Mouse (Mus musculus) ES-Bruce4 (cell line): Measurements from ENCODE around the gene Lrrc42.

Experiments used
- CTCF ChIP-seq: IDR thresholded peaks from one replicate; pipeline ENCODE4 v1.8.1; 2011; ENCODE audit warnings: low read depth, low read length
- EP300 ChIP-seq: IDR thresholded peaks from 2 replicates; pipeline ENCODE4 v1.6.1; 2011; ENCODE audit warnings: low read depth, low read length; ENCODE audit not compliant: insufficient read depth
- POLR2A ChIP-seq: IDR thresholded peaks from one replicate; pipeline ENCODE4 v1.8.1; 2011; ENCODE audit warnings: low read length; ENCODE audit not compliant: insufficient read depth

GRCm38 (mm10) chr4:107291611-107292272 is 38.4 kb upstream of the Lrrc42 start:
- TF ChIP-seq CTCF (no peak), POLR2A (no peak), EP300 (no peak)
